Mouse (Mus musculus) lung, postnatal 36 days (tissue): ENCODE results near the gene Psmd14.

ENCODE experiments used
- DNase-seq: peaks from one replicate; pipeline ENCODE4 v3.0.0; 2022; ENCODE audit warnings: mixed read lengths

The Psmd14 gene

DNA sequence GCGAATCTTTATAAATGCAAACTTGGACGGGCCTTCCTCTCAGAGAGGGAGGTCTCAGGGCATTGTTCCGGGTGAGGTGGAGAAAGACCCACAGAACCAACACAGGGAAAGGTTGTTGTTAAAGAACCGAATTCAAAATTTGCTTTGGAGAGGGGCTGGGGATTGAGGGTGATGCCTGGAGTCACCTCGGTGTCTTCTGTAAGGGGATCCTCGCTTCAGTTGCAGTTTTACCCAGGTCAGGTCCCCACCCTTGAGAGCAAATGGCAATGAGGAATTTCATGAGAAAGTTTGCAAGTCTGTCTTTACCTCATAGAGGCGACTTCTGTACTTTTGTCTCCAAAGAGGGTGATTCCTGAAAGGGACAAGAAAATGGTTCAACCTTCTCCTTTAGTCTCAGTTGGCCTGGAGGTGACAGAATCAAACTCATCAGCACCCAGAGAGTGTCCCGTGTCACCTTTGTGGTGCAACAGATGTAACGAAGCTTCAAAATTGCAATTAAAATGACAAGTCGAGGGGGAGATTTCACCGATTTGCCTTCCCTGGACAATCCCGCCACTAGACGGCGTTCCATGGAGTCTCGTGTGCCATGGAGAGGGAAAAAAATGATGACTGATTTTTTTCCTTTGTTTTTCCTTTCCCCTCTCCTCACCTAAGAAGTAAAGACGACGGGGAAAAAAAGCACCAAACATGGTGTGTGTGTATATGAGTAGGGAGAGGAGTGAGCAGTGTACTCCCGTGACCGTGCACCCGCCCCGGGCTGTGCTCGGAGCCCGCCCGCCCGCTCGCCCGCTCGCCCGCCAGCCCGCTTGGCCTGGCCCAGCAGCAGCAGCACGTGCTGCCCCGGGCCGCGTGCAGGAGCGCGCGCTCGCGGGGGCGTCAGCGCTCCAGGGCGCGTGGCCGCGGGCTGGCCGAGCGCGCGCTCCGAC, 103.3 kb downstream of the Psmd14 start:
- DNase-seq, result no peak

GRCm38 (mm10) chr2:61815583-61816313, 104.3 kb downstream of the Psmd14 start:
- no peak for DNase-seq

- no peak for DNase-seq
Measured at GRCm38 (mm10) chr2:61818197-61818596, 106.7 kb downstream of the Psmd14 start.

DNA sequence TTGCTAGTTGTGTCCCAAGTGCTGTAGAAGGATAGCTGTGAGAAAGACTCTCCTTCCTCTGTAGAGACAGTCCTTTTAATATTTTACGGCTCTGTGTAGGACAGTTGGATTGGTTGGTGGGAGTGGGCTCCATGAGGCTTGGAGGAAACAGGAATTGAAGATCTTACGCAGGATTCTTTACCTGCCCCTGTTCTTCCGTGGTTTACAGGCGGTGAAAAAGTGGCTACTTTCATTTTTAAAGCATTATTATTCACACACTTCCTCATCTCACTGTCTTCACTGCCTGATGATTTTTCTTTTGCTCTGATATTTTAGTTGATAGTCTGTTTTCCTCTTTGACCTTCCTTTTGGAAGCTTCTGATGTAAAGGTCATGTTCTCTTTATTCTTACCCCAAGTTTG, 108.7 kb downstream of the Psmd14 start:
- DNase-seq, result no peak

- no peak for DNase-seq
Measured at GRCm38 (mm10) chr2:61823426-61824140, 112.1 kb downstream of the Psmd14 start.

- no peak for DNase-seq
Measured at GRCm38 (mm10) chr2:61837243-61837806, 125.8 kb downstream of the Psmd14 start.
